Mouse (Mus musculus) E14TG2a.4 (cell line): ENCODE results near the gene Gm136.
"Not testable (repeated sequence)": the region's sequence is repeated elsewhere in the genome, so short reads cannot be mapped to it uniquely, and the experiment has no call there.

ENCODE experiments used
- H3K27me3 ChIP-seq: 2 replicates; pipeline ENCODE4 v1.6.1; 2014; ENCODE audit warnings: low read length, control low read depth; ENCODE audit not compliant: insufficient read depth
- H3K36me3 ChIP-seq: 2 replicates; pipeline ENCODE4 v1.6.1; 2014; ENCODE audit warnings: low read length, control low read depth; ENCODE audit not compliant: insufficient read depth
- H3K4me1 ChIP-seq: replicated peaks from 2 replicates; pipeline ENCODE4 v1.6.1; 2014; ENCODE audit warnings: low read depth, low read length, control low read depth
- H3K4me3 ChIP-seq: replicated peaks from 2 replicates; pipeline ENCODE4 v1.5.1; 2014; ENCODE audit warnings: mild to moderate bottlenecking, low read length
- H3K9me3 ChIP-seq: 2 replicates; pipeline ENCODE4 v1.6.1; 2014; ENCODE audit warnings: low read length, control low read depth
- CTCF ChIP-seq: conservative IDR thresholded peaks from 2 replicates; pipeline ENCODE4 v1.5.1; 2014; ENCODE audit warnings: low read length
- NANOG ChIP-seq: IDR thresholded peaks from 2 replicates; pipeline ENCODE4 v1.6.1; 2014; ENCODE audit warnings: borderline replicate concordance, low read length, mixed read lengths
- POU5F1 ChIP-seq: IDR thresholded peaks from 2 replicates; pipeline ENCODE4 v1.6.1; 2014; ENCODE audit warnings: low read length, borderline replicate concordance

Gene Gm136

GRCm38 (mm10) chr4:34782730-34783129 is 26.7 kb upstream of the Gm136 start:
- peaks cover 20% of the 10 kb centered on the region for H3K4me1 ChIP-seq
- H3K27me3 ChIP-seq: no peaks in the 10 kb centered on the region
- H3K9me3 ChIP-seq: 0 out of 2 replicates have a peak, but pooled peaks cover 2% of the 10 kb centered on the region
- no peaks in the 10 kb centered on the region for H3K36me3 ChIP-seq
- TF ChIP-seq CTCF (peak; percentile 32), NANOG (no peak), POU5F1 (no peak)
- H3K4me3 ChIP-seq: no peak overlapping the region

GRCm38 (mm10) chr4:34777677-34778527 is 21.8 kb upstream of the Gm136 start, which contains the start of gene Smim8:
Gene Smim8 (minus strand): TSS chr4:34778423.
- no peaks in the 10 kb centered on the region for H3K36me3 ChIP-seq
- no peaks in the 10 kb centered on the region for H3K9me3 ChIP-seq
- H3K4me3 ChIP-seq: peak within 1 kb of the TSS; percentile 86
- H3K4me1 ChIP-seq: peaks cover 40% of the 10 kb centered on the region
- TF ChIP-seq CTCF (peak; percentile 57), POU5F1 (no peak)
- H3K27me3 ChIP-seq: no peaks in the 10 kb centered on the region

- Histone ChIP-seq H3K4me3 (0 out of 2 replicates have a peak overlapping the region, but pooled peaks have one; percentile 7), H3K9me3 (no peaks in the 10 kb centered on the region), H3K4me1 (peaks cover 45% of the 10 kb centered on the region), H3K27me3 (no peaks in the 10 kb centered on the region), H3K36me3 (peaks cover 19% of the 10 kb centered on the region; the same call in 1 of the 2 replicates)
- TF ChIP-seq NANOG (peak; percentile 98), POU5F1 (no peak)
These were observed 15.7 kb upstream of the Gm136 start for GRCm38 (mm10) chr4:34771652-34772371.

- Histone ChIP-seq H3K27me3 (peaks cover 9% of the 10 kb centered on the region; the same call in 1 of the 2 replicates), H3K4me3 (no peak overlapping the region), H3K4me1 (no peaks in the 10 kb centered on the region), H3K36me3 (no peaks in the 10 kb centered on the region), H3K9me3 (no peaks in the 10 kb centered on the region)
- TF ChIP-seq NANOG: no peak
- no peak for TF ChIP-seq POU5F1
- TF ChIP-seq CTCF: no peak
These were observed 6.8 kb downstream of the Gm136 start for GRCm38 (mm10) chr4:34749236-34749635.

GRCm38 (mm10) chr4:34734461-34734860 is 21.6 kb downstream of the Gm136 start:
- peak; percentile 53; the same call in 1 of the 2 replicates for TF ChIP-seq NANOG
- TF ChIP-seq POU5F1: no peak
- no peak overlapping the region for H3K4me3 ChIP-seq
- H3K36me3 ChIP-seq: no peaks in the 10 kb centered on the region
- peaks cover 16% of the 10 kb centered on the region for H3K4me1 ChIP-seq
- peaks cover 10% of the 10 kb centered on the region for H3K9me3 ChIP-seq
- peaks cover 5% of the 10 kb centered on the region for H3K27me3 ChIP-seq

- H3K27me3 ChIP-seq, H3K36me3 ChIP-seq, H3K9me3 ChIP-seq, H3K4me3 ChIP-seq: not testable (repeated sequence)
- peaks cover 16% of the 10 kb centered on the region for H3K4me1 ChIP-seq
- TF ChIP-seq CTCF: 0 out of 2 replicates have a peak, but pooled peaks have one; percentile 10
These were observed 22.6 kb downstream of the Gm136 start for GRCm38 (mm10) chr4:34733415-34733814.

- no peaks in the 10 kb centered on the region for H3K9me3 ChIP-seq
- no peak for TF ChIP-seq CTCF
- TF ChIP-seq NANOG: no peak
- TF ChIP-seq POU5F1: no peak
These were observed 26.2 kb downstream of the Gm136 start, which contains the start of gene Cfap206 for GRCm38 (mm10) chr4:34729851-34730341. Gene Cfap206 (minus strand): TSS chr4:34730206.

GRCm38 (mm10) chr4:34725710-34726109 is 30.4 kb downstream of the Gm136 start:
- H3K4me1 ChIP-seq: peaks cover 13% of the 10 kb centered on the region
- H3K27me3 ChIP-seq, H3K9me3 ChIP-seq, H3K4me3 ChIP-seq, H3K36me3 ChIP-seq: not testable (repeated sequence)

More at GRCm38 (mm10) chr4:34729851-34730341, 26.2 kb downstream of the Gm136 start, which contains the start of gene Cfap206:
- H3K4me1 ChIP-seq: peaks cover 16% of the 10 kb centered on the region
- peak within 1 kb of the TSS; percentile 82 for H3K4me3 ChIP-seq
- H3K36me3 ChIP-seq: no peaks in the 10 kb centered on the region
- peaks cover 5% of the 10 kb centered on the region for H3K27me3 ChIP-seq
